Mouse (Mus musculus) gastrocnemius, postnatal 36 days (tissue): Measurements from ENCODE around the gene Rab4a. TPM values are rescaled to one million over a fixed set of nuclear protein-coding genes. Genes with fewer than 3 reads are reported as not detected.

Experiments
- DNase-seq, 2 experiments: peaks; one replicate each; pipeline ENCODE4 v3.0.0; 2022
- intact Hi-C: fragments of 180-260 bp; cut with DNase I; formaldehyde crosslinking; loops from one replicate; pipeline ENCODE4 v1.15.1; 2025
- long read RNA-seq, 2 experiments: library from polyadenylated mRNA; stranded (forward); transcript quantifications; one replicate each; pipeline ENCODE4 v2.0.0; 2021
- total RNA-seq, 2 experiments: library from RNA; stranded (reverse); gene quantifications; 2 replicates each; pipeline ENCODE4 v1.2.3; 2021

Rab4a gene
- total RNA-seq, result 10 to 100 TPM; 10.5 to 11.7 TPM
- long read RNA-seq, experiment 1, transcript Rab4a-202 (8 exons, 1,419 nt), result major isoform, 21 of 33 reads
- long read RNA-seq, experiment 1, partial matches to known transcripts, result 2 of 33 reads
- long read RNA-seq, experiment 1, other reads (novel, unspliced or antisense), result 10 of 33 reads
- long read RNA-seq, experiment 2, transcript Rab4a-202 (8 exons, 1,419 nt), result major isoform, 20 of 30 reads
- long read RNA-seq, experiment 2, partial matches to known transcripts, result 0 of 30 reads
- long read RNA-seq, experiment 2, other reads (novel, unspliced or antisense), result 10 of 30 reads

DNA sequence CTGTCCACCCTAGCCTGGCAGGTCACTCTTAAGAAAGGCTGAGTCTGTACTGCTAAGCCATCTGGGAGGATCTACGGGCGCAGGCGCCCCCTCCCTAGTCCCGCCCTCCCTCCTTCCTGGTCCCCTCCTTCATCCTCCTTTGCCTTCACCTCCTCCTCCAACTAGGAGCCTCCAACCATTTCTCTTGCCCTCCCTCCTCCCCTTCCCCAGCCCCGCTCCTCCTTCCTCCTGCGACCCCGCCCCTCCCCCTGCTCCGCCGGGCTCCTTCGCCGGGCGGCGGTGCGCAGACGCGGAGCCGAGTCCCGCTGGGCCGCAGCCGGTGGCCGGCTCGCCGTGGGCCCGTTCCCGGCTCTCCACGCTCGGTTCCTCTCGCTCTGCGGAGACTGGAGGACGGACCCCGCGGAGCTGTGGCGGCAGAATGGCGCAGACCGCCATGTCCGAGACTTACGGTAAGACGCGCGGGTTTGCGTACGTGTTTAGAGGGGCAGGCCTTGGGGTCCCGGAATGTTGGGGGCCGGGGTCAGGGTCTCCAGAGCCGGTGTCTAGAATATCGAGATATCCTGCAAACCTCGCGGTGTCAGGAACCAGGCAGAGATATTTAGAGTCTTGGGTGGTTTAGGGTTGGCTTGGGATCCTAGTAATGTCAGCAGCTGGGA lies at the start of gene Rab4a:
Gene Rab4a (plus strand): TSS at position 268 of the 656 bp plus-strand sequence.
- intact Hi-C loops, result no loop called here
- peak; percentile 68 to 83 for DNase-seq

DNA sequence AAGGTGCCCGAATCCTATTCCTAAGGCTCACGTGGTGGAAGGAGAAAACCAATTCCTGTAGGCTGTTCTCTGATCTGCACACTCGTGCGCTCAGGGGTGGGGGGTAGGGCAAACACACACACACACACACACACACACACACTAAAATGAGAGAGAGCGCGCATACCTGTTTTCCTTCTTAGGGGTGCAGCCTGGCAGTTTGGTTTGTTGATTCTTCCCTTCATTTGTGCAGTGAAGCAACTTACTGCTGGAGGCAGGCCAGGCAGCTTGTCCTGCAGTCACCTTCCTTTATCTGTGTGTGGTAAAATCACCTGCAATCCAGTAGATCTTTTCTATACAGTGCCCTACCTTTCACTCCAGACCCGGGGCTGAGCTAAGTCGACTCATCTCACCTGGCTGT lies 48.9 kb upstream of the Rab4a start:
- no peak for DNase-seq
- intact Hi-C loops, result no loop called here

- intact Hi-C loops, result no loop called here
- no peak for DNase-seq
These were observed 46.9 kb upstream of the Rab4a start for GRCm38 (mm10) chr8:123758935-123759334.

DNA sequence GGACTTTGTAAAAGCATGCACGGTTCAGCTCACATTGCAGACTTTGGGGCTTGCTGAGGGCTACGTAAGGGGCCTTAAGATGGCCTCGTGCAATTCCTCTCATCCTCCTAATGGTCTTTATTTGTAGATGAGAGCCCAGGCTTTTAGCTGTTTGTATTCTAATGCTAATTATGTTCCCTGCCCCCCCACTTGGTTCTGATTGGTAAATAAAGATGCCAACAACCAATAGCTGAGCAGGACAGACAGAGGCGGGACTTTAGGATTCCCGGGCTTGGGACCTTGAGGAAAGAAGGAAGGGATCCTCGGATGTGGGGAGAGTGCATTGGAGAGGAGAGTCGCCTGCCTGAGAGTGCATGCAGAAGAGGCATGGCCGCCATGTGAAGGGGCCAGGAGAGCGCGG lies 45.9 kb upstream of the Rab4a start:
- DNase-seq, result no peak
- intact Hi-C loops, result no loop called here

DNA sequence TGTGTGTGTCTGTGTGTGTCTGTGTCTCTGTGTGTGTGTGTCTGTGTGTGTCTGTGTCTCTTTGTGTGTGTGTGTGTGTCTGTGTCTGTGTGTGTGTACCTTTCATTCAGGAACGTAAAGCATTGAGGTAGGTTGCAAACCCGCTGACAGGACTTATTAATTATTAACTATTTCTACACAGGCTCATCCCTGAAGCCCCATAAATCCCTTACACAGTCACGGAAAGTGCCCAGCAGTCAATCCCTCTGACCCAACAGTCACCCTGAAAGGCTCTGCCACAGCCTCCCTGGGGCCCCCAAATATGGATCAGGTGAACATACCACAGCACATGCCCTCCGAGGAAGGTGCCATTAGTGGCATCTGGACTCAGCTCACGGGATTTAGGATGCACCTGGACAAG lies 45.2 kb upstream of the Rab4a start:
- DNase-seq, result no peak
- intact Hi-C loops, result no loop called here

DNA sequence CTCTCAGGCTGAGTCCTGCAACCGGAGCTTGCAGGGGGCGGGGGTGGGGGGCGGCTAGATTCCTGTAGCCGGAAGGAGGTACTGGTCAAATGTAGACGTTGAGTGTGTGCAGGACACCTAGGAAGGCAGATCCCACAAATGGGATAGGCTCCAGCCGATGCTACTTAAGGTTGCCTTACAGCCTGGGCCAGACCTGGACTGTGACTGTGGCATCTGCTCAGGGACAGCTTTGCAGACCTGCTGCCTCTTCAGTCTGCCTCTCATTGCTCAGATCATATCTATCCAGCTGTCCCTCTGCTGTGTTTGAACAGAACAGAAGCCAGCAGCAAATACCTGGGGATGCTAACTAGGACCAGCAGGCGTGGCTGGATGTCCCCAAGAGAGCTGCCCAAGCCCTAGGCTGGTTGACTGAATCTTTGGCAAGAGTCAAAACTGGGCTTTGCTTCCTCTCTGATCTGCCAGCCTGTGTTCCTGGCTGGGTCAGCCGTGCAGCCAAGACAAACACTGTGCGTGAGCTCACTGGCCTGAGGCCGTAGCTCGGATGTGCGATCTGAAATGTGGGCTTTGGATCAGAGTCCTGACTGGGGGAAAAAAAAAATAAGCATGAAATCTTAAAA lies 44.4 kb upstream of the Rab4a start:
- peak in 1 of 2 experiments; percentile 43 for DNase-seq
- intact Hi-C loops, result no loop called here

- intact Hi-C loops, result no loop called here
- DNase-seq, result no peak
These were observed 43.9 kb upstream of the Rab4a start for GRCm38 (mm10) chr8:123761883-123762270.

DNA sequence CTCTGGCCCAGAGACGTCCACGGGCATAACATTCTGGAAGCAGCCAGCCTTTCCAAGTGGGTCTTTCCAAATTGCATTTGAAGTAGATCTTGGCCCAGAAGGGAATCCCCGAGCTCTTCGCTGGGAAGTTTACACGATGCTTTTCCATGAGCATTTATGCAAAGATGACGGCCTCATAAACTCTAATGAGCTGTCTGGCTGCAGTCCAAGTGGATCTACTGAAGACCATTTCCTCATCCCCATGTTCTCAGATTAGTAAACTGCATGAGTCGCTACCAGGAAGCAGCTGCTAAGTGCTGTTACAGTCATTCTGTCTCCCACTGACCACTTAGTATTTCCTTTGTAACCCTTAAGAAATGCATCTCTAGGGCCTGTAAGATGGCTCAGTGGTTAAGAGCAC lies 42.4 kb upstream of the Rab4a start:
- DNase-seq, result no peak
- intact Hi-C loops, result no loop called here

DNA sequence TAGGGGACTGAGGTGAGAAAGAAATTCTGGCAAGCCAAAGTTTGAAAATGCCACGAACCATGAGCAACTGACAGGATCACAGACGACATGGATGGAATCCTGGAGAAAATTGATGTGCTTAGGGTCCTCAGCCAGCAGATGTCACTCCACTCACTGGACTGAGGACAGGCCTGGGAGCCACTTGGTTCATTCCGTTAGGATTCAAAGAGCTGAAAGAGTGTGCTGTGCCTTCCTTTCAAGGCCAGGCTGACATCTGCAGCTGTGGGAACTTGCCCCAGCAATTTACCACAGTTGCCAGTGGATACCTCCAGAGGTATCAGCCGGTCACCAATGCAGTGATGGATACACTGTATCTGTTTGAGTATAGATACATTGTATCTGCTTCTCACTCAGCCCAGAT lies 41.1 kb upstream of the Rab4a start:
- intact Hi-C loops, result no loop called here
- DNase-seq, result no peak

DNA sequence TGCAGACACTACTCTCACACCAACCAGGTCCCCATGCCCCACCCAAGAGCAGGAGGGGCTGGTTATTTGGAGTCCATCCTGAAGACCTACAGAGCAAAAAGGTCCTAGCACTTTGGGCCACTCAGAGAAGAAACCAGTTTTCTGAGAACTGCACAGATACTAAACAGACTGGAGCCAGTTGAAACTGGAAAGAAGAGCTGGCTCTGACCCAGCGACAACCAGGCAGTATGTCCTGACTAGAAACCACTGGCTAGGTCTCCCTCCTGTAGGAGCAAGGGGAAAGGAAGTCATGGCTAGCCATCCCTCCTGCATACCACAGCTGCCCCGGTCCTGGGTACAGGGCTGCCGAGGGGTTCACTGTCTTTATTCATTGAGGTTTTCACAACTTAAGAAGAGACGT lies 39.3 kb upstream of the Rab4a start:
- intact Hi-C loops, result loop anchor here (2.0 kb wide), 1 partner anchor 116 kb away; no protein-coding TSS in a partner anchor
- no peak for DNase-seq

GRCm38 (mm10) chr8:123767874-123768273 lies 37.9 kb upstream of the Rab4a start:
- no peak for DNase-seq
- intact Hi-C loops, result loop anchor here (2.0 kb wide), 1 partner anchor 117 kb away; no protein-coding TSS in a partner anchor

GRCm38 (mm10) chr8:123768492-123769356 lies 37.1 kb upstream of the Rab4a start:
- intact Hi-C loops, result no loop called here
- DNase-seq, result peak in 1 of 2 experiments; percentile 20

GRCm38 (mm10) chr8:123773468-123773867 lies 32.3 kb upstream of the Rab4a start:
- intact Hi-C loops, result no loop called here
- DNase-seq, result no peak

DNA sequence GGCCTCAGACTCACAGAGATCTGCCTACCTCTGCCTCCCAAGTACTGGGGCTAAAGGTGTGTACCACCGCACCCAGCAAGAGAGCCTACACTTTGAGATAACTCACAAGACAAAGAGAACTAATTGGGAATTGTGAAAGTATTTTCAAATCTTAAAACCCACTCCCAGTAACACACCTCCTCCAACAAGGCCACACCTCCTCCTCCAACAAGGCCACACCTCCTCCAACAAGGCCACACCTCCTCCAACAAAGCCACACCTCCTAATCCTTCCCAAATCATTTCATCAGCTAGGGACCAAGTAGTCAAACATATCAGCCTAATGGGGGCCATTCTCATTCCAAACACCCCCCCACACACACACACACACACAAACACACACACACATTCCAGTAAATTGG lies 31.3 kb upstream of the Rab4a start:
- DNase-seq, result no peak
- intact Hi-C loops, result no loop called here

DNA sequence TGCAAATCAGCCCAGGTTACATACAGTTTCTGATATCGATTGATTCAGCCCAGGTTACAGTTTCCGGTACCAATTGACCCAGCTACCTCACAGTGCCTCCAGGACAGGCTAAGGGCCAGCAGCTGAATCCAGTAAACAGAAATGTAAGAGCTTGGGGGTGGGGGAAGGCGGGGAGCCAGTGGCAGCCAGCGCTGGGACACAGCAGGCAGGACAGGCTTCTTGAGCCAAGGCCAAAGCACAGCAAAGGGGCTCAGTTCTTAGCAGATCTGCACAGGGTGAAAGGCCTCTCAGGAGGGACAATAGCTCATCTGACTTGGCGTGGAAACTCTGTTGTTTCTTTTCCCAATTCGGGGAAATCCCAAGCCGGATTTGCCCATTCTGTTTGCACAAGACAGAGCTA lies 28.5 kb upstream of the Rab4a start:
- peak; percentile 23 to 31 for DNase-seq

GRCm38 (mm10) chr8:123780471-123780870 lies 25.3 kb upstream of the Rab4a start:
- no peak for DNase-seq
- intact Hi-C loops, result no loop called here

More for the DNA sequence above, 28.5 kb upstream of the Rab4a start:
- intact Hi-C loops, result no loop called here

DNA sequence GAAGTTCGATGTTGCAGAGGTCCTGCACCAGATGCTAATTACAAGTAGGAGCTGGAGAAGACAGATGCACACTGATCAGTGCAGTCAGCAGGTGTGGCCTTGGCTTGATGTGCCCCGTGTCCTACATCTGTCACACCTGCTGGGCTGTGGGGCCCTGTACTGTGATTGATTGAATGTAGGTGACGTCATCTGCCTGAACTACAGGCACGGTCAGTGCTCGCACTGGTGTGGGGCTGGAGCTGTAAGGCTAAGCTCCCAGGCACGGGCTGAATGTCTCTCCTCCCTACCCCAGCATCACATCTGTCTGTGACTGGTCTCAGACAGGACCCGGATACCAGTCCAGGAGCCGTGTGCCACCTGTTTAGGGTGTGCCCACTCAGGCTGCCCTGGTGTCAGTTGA lies 24.5 kb upstream of the Rab4a start:
- intact Hi-C loops, result no loop called here

GRCm38 (mm10) chr8:123783525-123784249 lies 22.1 kb upstream of the Rab4a start:
- intact Hi-C loops, result loop anchor here (2.0 kb wide), 1 partner anchor 131 kb away; the partner anchor contains the start of gene Rhou
- DNase-seq, result peak; percentile 45 to 59

More for the DNA sequence above, 24.5 kb upstream of the Rab4a start:
- no peak for DNase-seq

DNA sequence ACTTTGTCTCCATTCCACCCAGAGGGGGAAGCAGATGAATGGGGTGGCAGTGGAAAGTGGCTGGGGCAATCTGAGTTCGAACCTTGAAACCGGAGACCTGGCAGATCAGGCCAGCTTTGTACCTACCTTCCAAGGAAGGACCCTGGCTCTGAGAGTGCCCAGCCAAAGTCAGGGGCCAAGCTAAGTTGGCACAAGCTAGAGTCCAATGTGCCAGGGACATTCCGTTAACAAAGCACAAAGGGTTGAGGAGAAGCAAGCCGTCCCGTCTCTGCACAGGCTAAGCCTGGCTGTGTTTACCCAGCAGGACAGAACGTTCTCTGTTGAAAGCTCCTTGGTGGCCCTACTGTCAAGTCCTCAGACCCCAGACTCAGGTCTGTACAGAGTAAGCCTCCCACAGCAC lies 19.6 kb upstream of the Rab4a start:
- no peak for DNase-seq
- intact Hi-C loops, result no loop called here

DNA sequence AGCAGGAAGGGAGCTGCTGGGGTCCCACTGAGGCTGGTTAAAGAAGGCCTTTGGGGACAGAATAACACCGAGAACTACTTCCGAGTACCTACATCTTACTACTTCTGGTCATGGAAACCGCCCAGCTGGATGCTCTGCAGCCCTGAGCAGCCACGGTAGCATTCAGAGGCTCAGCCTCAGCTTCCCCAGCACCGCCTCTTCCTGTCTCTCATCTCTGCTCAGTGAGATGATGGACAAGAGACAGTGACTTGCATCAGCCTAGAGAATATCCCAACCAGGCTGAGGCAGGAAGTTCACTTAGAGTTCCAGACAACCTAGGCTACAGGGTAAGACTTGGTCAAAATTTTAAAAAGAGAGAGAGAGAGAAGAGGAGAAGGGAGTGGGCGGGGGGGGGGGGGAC lies 19.1 kb upstream of the Rab4a start:
- DNase-seq, result no peak
- intact Hi-C loops, result no loop called here
